Mouse (Mus musculus): ENCODE results near the gene C1qc.

DNA sequence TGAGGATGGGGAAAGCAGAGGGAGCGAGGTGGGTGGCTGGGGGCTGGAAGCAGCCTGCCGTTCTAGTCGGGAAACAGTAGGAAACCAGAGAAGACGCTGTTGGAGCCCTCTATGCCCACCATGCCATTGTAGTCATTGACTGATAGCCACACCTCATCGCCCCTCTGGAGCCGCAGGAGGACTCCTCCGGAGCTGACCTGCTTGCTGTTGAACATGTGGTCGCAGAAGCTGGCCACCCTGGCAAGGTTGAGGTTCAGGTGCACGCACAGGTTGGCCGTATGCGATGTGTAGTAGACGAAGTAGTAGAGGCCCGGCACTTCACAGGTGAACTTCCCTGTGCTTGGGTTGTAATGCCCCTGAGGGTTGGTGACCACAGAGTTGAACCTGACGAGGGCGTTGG lies 2.9 kb downstream of the C1qc start:
- TF ChIP-seq CTCF (IDR thresholded peaks at IDR 0.05; ENCODE audit: extremely low read depth, insufficient read depth, low read length) (no peak), POLR2A (IDR thresholded peaks at IDR 0.05; ENCODE audit: extremely low read depth, insufficient read depth, low read length) (no peak)
